Mouse (Mus musculus) limb, embryonic 11.5 days (tissue): ENCODE data around the gene Anxa11. TPM values are rescaled to one million over a fixed set of nuclear protein-coding genes. Genes with fewer than 3 reads are reported as not detected.
"Not testable (repeated sequence)": the region's sequence is repeated elsewhere in the genome, so short reads cannot be mapped to it uniquely, and the experiment has no call there.

Experiments used
- ATAC-seq: fragments of 200-750 bp; cut with Nextera tagmentation; 2 replicates; pipeline ENCODE4 v1.8.0; 2017; ENCODE audit warnings: low read depth; ENCODE audit not compliant: insufficient number of reproducible peaks, low FRiP score, low TSS enrichment
- DNase-seq: peaks from one replicate; pipeline ENCODE4 v3.0.0-alpha.2; 2015; ENCODE audit warnings: low spot score
- H3K27ac ChIP-seq: fragments of 300-500 bp; sonication (generic); replicated peaks from 2 replicates; pipeline ENCODE4 v1.5.1; 2014; ENCODE audit warnings: low read depth, mild to moderate bottlenecking, low read length
- H3K27me3 ChIP-seq: fragments of 300-500 bp; sonication (generic); 2 replicates; pipeline ENCODE4 v1.6.1; 2014; ENCODE audit warnings: mild to moderate bottlenecking, low read length, mixed read lengths; ENCODE audit not compliant: control insufficient read depth, insufficient read depth
- H3K36me3 ChIP-seq: fragments of 300-500 bp; sonication (generic); 2 replicates; pipeline ENCODE4 v1.6.1; 2014; ENCODE audit warnings: mild to moderate bottlenecking, low read length, moderate library complexity, mixed read lengths; ENCODE audit not compliant: control insufficient read depth, insufficient read depth
- H3K4me1 ChIP-seq: fragments of 300-500 bp; sonication (generic); 2 replicates; pipeline ENCODE4 v1.6.1; 2014; ENCODE audit warnings: low read length, mixed read lengths; ENCODE audit not compliant: control insufficient read depth, insufficient read depth
- H3K4me2 ChIP-seq: fragments of 300-500 bp; sonication (generic); 2 replicates; pipeline ENCODE4 v1.6.1; 2014; ENCODE audit warnings: low read depth, mild to moderate bottlenecking, moderate library complexity; ENCODE audit not compliant: severe bottlenecking
- H3K4me3 ChIP-seq: fragments of 300-500 bp; sonication (generic); 2 replicates; pipeline ENCODE4 v1.5.1; 2014; ENCODE audit warnings: low read depth, low read length
- H3K9ac ChIP-seq: fragments of 300-500 bp; sonication (generic); 2 replicates; pipeline ENCODE4 v1.6.1; 2014; ENCODE audit warnings: mild to moderate bottlenecking, low read length
- H3K9me3 ChIP-seq: fragments of 300-500 bp; sonication (generic); 2 replicates; pipeline ENCODE4 v1.6.1; 2016; ENCODE audit warnings: low read length; ENCODE audit not compliant: control insufficient read depth
- WGBS: fragments of 180-500 bp; shearing (Covaris S2); extraction: QIAGEN DNeasy Blood & Tissue Kit; methylation state at CpG from one replicate; pipeline ENCODE4 v1.1.7; 2014; 5-methylcytosine and 5-hydroxymethylcytosine counted together
- polyA plus RNA-seq: library from polyadenylated mRNA; unstranded; fragments of >200 nt; fragmentation: Nextera tagmentation; extraction: Ambion mirVana; gene quantifications from 2 replicates; pipeline ENCODE4 v1.2.1, GENCODE M21; 2014

Anxa11 gene
- polyA plus RNA-seq, 1 experiment from 2014 or later, result 5.0 TPM

DNA sequence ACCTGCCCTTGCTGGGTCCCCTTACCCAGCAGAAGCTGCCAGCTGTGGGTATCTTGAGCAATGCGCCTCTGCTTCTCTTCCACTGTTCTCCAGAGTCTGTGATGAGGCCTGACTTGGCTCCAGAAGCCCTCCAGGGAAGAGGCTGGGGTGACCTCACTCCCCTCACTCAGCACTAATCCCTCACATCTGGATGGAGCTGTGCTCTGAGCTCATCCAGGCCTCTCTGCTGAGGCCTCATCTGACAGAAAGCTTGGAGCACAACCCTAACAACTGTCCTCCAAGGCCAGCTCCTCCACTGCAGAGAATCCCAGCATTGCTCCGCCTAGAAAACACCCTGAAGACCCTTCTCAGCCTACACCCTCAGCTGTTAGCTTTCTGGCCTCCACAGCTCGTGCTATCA lies 52.6 kb downstream of the Anxa11 start:
- not testable (repeated sequence) for DNase-seq, H3K4me1 ChIP-seq, H3K9me3 ChIP-seq, H3K4me2 ChIP-seq, H3K27ac ChIP-seq, H3K36me3 ChIP-seq, H3K4me3 ChIP-seq, H3K27me3 ChIP-seq, H3K9ac ChIP-seq, ATAC-seq
- no CpG with 5 or more reads among the region's 3 CpGs for WGBS

DNA sequence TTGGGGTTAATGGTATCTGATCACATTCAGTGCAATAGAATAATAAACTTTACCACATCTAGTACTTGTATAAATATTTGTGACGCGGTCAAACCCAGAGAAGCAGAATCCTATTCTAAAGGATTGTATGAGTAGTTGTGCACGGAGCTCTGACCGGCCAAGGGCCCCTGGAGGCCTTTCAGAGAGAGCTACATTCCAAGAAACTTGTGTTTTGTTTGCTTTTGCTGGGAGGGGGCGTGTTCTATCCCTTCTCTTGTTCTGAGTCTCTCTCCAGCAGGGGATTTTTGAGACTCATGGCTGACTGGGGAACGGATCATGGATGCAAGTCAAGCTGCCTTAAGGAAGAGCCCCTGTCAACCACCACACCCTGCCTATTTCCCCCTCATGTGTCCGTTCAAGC lies 53.7 kb downstream of the Anxa11 start:
- not testable (repeated sequence) for H3K9me3 ChIP-seq, H3K27ac ChIP-seq, H3K27me3 ChIP-seq, ATAC-seq, H3K36me3 ChIP-seq, H3K4me3 ChIP-seq, DNase-seq, H3K4me2 ChIP-seq, H3K9ac ChIP-seq, H3K4me1 ChIP-seq
- no CpG with 5 or more reads among the region's 7 CpGs for WGBS

DNA sequence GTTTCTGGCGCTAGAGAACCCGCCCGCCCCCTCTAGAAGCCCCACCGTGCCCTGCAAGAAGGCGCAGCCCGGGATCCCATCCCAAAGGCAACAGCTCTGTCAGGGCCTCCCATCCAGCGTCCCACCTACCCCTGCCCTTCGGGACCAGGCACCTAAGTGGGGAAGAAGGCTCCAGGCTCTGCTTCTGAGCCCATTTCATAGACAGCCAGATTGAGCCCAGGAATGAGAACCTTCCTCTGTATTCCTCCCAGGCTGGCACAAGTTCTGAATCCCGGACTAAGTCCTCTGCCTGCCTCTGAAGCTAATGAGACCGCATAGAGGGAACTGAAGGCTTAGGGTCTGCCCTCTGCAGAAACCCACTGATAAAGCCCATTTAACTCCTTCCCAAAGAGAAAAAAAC lies 61.0 kb downstream of the Anxa11 start, which contains the start of gene Plac9a:
Gene Plac9a (minus strand): TSS at position 101 of the 400 bp plus-strand sequence.
- not testable (repeated sequence) for H3K27me3 ChIP-seq, DNase-seq, ATAC-seq, H3K36me3 ChIP-seq, H3K4me2 ChIP-seq, H3K9me3 ChIP-seq, H3K4me3 ChIP-seq, H3K27ac ChIP-seq, H3K4me1 ChIP-seq, H3K9ac ChIP-seq
- no CpG with 5 or more reads among the region's 10 CpGs for WGBS

DNA sequence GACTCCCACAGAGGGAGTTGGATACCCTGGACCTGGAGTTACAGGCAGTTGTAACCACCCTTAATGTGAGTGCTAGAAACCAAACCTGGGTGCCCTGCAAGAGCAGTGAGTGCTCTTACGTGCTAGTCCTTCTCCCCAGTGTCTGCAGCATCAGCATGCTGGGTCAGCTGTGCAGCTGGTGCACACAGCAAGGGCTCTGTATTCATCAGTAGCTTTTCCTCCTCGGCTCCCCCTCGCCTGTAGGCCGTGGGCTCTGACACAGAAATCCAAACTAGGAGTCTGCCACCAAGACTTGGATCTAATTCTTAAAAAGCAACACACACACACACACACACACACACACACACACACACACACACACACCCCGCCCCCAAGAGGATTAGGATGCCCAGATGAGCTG lies 63.3 kb downstream of the Anxa11 start:
- not testable (repeated sequence) for DNase-seq, ATAC-seq, H3K27ac ChIP-seq, H3K4me1 ChIP-seq, H3K36me3 ChIP-seq, H3K4me3 ChIP-seq, H3K4me2 ChIP-seq, H3K9me3 ChIP-seq, H3K9ac ChIP-seq, H3K27me3 ChIP-seq
- no CpG with 5 or more reads among the region's 5 CpGs for WGBS

DNA sequence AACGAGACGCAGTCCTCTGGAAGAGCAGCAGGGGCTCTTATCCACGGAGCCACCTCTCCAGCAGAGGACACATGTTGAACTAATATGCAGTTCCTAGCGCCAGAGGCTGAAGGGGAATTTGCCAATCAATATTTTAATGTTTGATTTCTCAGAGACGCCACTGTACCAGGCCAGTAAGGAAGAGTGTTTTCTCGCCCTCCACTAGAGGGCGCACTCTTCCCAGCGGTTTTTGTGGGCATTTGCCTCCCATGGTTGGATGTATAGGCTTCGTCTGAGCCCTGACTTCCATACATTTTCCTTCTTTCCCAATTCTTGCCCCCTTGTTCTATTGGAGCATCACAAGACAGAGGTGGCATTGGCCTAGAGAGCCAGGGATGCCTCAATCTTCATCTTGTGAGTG lies 65.3 kb downstream of the Anxa11 start:
- H3K27ac ChIP-seq, H3K36me3 ChIP-seq, ATAC-seq, H3K4me3 ChIP-seq, H3K4me2 ChIP-seq, H3K9ac ChIP-seq, H3K9me3 ChIP-seq, H3K27me3 ChIP-seq, DNase-seq, H3K4me1 ChIP-seq: not testable (repeated sequence)
- WGBS, result no CpG with 5 or more reads among the region's 9 CpGs

DNA sequence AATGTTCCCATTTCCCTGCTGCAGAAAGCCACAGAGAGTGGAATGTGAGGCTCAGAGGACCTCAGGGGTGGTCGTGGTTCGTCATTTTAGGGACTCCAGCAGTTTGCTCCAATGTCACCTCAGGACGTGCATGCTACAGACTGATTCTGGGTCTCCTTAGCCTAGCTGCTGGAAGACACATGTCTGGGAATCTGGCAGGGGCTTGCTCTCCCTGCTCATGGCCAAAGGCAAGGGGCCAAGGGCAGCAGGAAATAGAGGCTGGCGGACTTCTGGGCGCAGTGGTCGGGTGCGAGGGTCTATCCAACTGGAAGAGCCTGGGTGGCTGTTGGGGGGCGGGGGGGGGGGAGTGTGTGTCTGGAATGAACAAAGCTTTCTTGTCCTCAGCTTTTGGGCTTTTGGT lies 67.0 kb downstream of the Anxa11 start:
- not testable (repeated sequence) for H3K4me2 ChIP-seq, ATAC-seq, DNase-seq, H3K9me3 ChIP-seq, H3K4me1 ChIP-seq, H3K27me3 ChIP-seq, H3K4me3 ChIP-seq, H3K27ac ChIP-seq, H3K9ac ChIP-seq, H3K36me3 ChIP-seq
- no CpG with 5 or more reads among the region's 8 CpGs for WGBS

DNA sequence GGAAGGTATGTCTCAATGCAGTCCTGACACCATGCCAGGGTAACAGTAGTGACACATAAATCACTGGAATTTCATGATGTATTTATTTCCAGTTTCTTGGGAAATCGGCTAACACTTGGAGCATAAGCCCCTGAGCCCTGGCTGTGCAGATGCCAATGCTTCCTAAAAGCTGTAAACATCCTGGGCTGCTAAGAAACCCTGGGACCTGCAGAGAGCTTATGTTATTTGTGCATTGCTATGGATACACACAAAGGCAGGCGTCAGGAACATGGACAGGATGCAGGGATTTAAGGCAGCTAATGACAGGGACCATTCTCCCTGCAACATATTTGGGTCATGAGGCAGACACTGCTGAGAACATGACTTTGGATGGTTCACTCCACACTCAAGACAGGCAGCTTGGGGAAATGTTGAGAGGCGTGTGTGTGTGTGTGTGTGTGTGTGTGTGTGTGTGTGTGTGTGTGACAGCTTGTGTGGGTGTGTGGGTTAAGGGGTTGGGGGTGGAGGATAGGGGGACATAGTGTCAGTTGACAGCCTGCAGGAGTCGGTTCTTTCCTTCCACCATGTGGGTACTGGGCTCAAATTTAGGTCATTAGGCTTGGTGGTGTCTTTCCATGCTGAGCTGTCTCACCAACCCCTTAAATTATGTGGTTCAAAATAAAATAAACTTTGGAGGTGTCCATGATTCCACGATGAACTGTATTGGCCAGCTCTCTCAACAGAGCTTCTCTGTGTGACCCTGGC lies 76.6 kb downstream of the Anxa11 start:
- not testable (repeated sequence) for H3K9me3 ChIP-seq, H3K27ac ChIP-seq, H3K36me3 ChIP-seq, H3K4me3 ChIP-seq, DNase-seq, H3K27me3 ChIP-seq, H3K4me1 ChIP-seq, H3K4me2 ChIP-seq, ATAC-seq, H3K9ac ChIP-seq
- no CpG with 5 or more reads among the region's 5 CpGs for WGBS

DNA sequence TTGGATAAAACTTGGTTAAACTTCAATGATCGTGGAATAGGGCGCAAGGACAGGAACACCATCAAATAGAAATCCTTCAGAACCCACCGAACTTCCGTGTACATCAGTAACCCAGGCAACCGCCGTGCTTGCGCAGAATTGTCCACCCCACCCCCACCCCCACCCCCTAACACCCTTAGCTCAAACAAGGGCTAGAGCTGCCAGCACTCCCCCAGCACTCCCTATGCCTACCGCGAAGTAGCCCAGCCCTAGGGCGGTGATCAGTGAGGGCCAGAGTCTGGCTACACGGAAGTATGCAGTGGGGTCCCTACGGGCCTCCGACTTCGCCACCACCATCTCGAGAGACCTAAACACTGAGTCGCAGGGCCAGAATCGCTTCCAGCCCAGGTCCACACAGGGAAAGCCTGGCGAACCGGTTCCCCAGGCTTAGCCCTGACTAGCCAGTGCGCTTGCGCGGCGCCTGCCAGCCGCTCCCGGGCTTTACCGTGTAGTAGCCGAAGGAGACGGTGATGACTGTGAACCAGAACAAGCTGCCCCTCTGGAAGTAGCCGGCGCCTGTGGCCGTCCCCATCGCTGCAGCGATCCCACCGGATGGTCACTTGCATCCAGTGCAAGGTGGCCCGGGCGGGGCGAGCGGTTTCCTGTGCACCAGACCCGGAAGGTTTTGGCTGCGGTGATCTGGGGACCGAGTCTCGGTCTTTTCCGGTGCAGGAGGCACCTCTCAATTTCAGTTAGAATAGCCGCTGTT lies 85.0 kb downstream of the Anxa11 start:
- not testable (repeated sequence) for DNase-seq, H3K27ac ChIP-seq, H3K27me3 ChIP-seq, H3K4me2 ChIP-seq, H3K9me3 ChIP-seq, H3K4me1 ChIP-seq, H3K36me3 ChIP-seq, H3K4me3 ChIP-seq, H3K9ac ChIP-seq, ATAC-seq
- WGBS, result no CpG with 5 or more reads among the region's 44 CpGs
